Mouse (Mus musculus): Measurements from ENCODE around the gene Defb21. TPM values are rescaled to one million over a fixed set of nuclear protein-coding genes. Genes with fewer than 3 reads are reported as not detected.

Defb21 gene
- total and polyA plus RNA-seq, 3 experiments: not detected

DNA sequence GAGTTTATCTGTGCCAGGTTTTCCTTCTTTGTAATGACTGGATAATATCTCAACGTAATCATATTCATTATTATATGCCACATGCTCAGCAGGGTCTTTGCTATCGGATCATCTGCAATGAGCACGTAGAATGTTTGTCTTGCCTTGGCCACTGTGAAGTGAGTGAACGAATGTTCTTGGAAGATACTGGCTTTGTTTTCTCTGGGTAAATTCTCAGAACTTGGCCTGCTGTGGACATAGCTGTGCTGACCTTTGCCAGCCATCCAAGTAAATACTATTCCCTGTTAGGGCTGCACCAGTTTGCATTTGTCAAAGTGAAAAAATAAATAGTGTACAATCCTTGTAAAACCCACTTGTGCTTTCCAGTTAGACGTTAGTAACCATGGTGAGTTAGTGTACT is 24.4 kb upstream of the Defb21 start:
- Histone ChIP-seq H3K9ac (ENCODE audit: insufficient read depth, low read depth) (no peak overlapping the region), H3K4me3 (replicated peaks in 1 of 3; ENCODE audit: low read depth in 2 of 3, low read length in 2 of 3, poor library complexity in 1 of 3) (no peak overlapping the region), H3K27me3 (replicated peaks) (peaks cover 1% of the 10 kb centered on the region), H3K9me3 (replicated peaks; ENCODE audit: low read length) (no peaks in the 10 kb centered on the region), H3K79me2 (replicated peaks; ENCODE audit: control insufficient read depth, extremely low read depth, insufficient read depth, poor library complexity, severe bottlenecking) (no peaks in the 10 kb centered on the region), H3K4me1 (ENCODE audit: control insufficient read depth in 1 of 2, insufficient read depth in 2 of 2) (no peaks in the 10 kb centered on the region), H3K27ac (ENCODE audit: insufficient read depth, low read depth) (no peak overlapping the region), H3K4me2 (ENCODE audit: insufficient read depth, low read depth, poor library complexity, severe bottlenecking) (no peak overlapping the region), H3K36me3 (replicated peaks in 1 of 2; ENCODE audit: control insufficient read depth in 1 of 2, insufficient read depth in 1 of 2, low read length in 1 of 2) (no peaks in the 10 kb centered on the region)
- dilution Hi-C loops (cut with MboI; ENCODE audit: extremely low pct_ligation_motif_present, extremely low pct_unique_long_range_greater_than_20kb, low sequenced_read_pairs) (no loop called here), in situ Hi-C loops (cut with MboI; ENCODE audit: low pct_ligation_motif_present, low pct_unique_long_range_greater_than_20kb, low sequenced_read_pairs) (no loop called here)
- no peak for DNase-seq (ENCODE audit: extremely low read depth)
- no peak for TF ChIP-seq E2F4 (IDR thresholded peaks at IDR 0.05; ENCODE audit: insufficient replicate concordance, low read depth, low read length)
- no peak for TF ChIP-seq USF2 (conservative IDR thresholded peaks at IDR 0.05; ENCODE audit: low read depth, low read length)
- TF ChIP-seq EP300 (IDR thresholded peaks at IDR 0.05; ENCODE audit: low read length): no peak
- TF ChIP-seq POLR2A (IDR thresholded peaks at IDR 0.05; ENCODE audit: low read depth, low read length): no peak
- no peak for TF ChIP-seq SMC3 (IDR thresholded peaks at IDR 0.05; ENCODE audit: low read depth, low read length)
- no peak for TF ChIP-seq UBTF (IDR thresholded peaks at IDR 0.05; ENCODE audit: low read depth, low read length)
- no peak for TF ChIP-seq MAFK (IDR thresholded peaks at IDR 0.05; ENCODE audit: insufficient replicate concordance, low read length)
- TF ChIP-seq USF1 (IDR thresholded peaks at IDR 0.05; ENCODE audit: low read depth, low read length): no peak
- no peak for TF ChIP-seq ZKSCAN1 (IDR thresholded peaks at IDR 0.05; ENCODE audit: borderline replicate concordance, low read depth, low read length)
- no peak for TF ChIP-seq ZNF384 (IDR thresholded peaks at IDR 0.05; ENCODE audit: low read depth, low read length)
- TF ChIP-seq POLR2AphosphoS2 (IDR thresholded peaks at IDR 0.05; ENCODE audit: low read depth, low read length): no peak
- TF ChIP-seq CTCF (conservative IDR thresholded peaks at IDR 0.05 in 1 of 2, IDR thresholded peaks at IDR 0.05 in 1 of 2; ENCODE audit: low read depth in 2 of 2, low read length in 2 of 2): no peak
- no peak for TF ChIP-seq JUND (conservative IDR thresholded peaks at IDR 0.05; ENCODE audit: low read depth, low read length)
- no peak for TF ChIP-seq MXI1 (IDR thresholded peaks at IDR 0.05; ENCODE audit: low read depth, low read length)
- no peak for TF ChIP-seq MYC (IDR thresholded peaks at IDR 0.05; ENCODE audit: low read depth, low read length)
- TF ChIP-seq RCOR1 (conservative IDR thresholded peaks at IDR 0.05; ENCODE audit: low read depth, low read length): no peak

DNA sequence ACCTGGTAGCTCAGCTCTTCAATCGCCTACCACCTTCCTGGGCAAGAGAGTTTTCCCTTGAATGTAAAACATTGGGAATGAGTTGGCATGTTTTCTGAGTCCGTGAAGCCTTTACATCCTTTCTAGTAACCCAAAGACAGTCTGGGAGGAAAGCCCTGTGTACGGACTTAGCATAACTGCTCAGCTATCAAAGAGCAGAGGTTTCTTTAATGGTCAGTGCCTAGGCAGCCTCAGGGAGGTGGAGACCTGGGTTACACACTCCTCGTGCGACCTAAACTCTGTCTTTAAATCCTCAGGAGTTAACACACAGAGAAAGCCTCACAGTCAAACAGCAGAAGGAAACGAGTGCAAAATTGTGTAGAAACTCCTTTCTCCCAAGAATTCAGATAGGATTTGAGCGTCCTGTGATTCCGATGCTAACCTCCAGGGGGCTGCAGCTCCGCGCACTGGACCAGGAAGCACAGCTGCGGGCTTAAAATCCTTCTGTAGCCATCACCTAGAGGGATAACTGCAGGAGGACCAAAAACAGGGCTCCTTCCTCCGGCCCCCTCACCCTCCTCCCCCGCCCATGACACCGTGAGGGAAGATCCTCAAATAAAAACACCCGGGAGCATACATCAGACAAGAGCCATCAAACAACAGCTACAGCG is 18.6 kb upstream of the Defb21 start:
- H3K9ac ChIP-seq (ENCODE audit: insufficient read depth, low read depth): peak overlapping the region; percentile 20; the same call in 1 of the 2 replicates

More for the DNA sequence above, 18.6 kb upstream of the Defb21 start:
- dilution Hi-C loops (cut with MboI; ENCODE audit: extremely low pct_ligation_motif_present, extremely low pct_unique_long_range_greater_than_20kb, low sequenced_read_pairs): no loop called here
- Histone ChIP-seq H3K27ac (ENCODE audit: insufficient read depth, low read depth) (no peak overlapping the region), H3K9me3 (replicated peaks; ENCODE audit: low read length) (no peaks in the 10 kb centered on the region), H3K36me3 (replicated peaks in 1 of 2; ENCODE audit: control insufficient read depth in 1 of 2, insufficient read depth in 1 of 2, low read length in 1 of 2) (no peaks in the 10 kb centered on the region), H3K4me3 (replicated peaks in 1 of 3; ENCODE audit: low read depth in 2 of 3, low read length in 2 of 3, poor library complexity in 1 of 3) (no peak overlapping the region), H3K79me2 (replicated peaks; ENCODE audit: control insufficient read depth, extremely low read depth, insufficient read depth, poor library complexity, severe bottlenecking) (no peaks in the 10 kb centered on the region), H3K27me3 (replicated peaks) (peaks cover 8% of the 10 kb centered on the region), H3K4me2 (ENCODE audit: insufficient read depth, low read depth, poor library complexity, severe bottlenecking) (peak overlapping the region; percentile 42; the same call in 1 of the 2 replicates), H3K4me1 (ENCODE audit: control insufficient read depth in 1 of 2, insufficient read depth in 2 of 2) (peaks cover 0 to 19% of the 10 kb centered on the region in 2 experiments; a peak in 2 of 4 replicates)
- DNase-seq (ENCODE audit: extremely low read depth): peak; percentile 39
- in situ Hi-C loops (cut with MboI; ENCODE audit: low pct_ligation_motif_present, low pct_unique_long_range_greater_than_20kb, low sequenced_read_pairs): no loop called here
- TF ChIP-seq EP300 (IDR thresholded peaks at IDR 0.05; ENCODE audit: low read length): no peak
- peak; percentile 67 to 83 for TF ChIP-seq CTCF (conservative IDR thresholded peaks at IDR 0.05 in 1 of 2, IDR thresholded peaks at IDR 0.05 in 1 of 2; ENCODE audit: low read depth in 2 of 2, low read length in 2 of 2)
- TF ChIP-seq RAD21 (IDR thresholded peaks at IDR 0.05; ENCODE audit: low read depth, low read length): peak; percentile 68
- peak; percentile 42; the same call in 1 of the 2 replicates for TF ChIP-seq ZMIZ1 (IDR thresholded peaks at IDR 0.05; ENCODE audit: low read depth, low read length)
- TF ChIP-seq TCF12 (IDR thresholded peaks at IDR 0.05; ENCODE audit: low read depth, low read length): peak; percentile 31; the same call in 1 of the 2 replicates
- 0 out of 2 replicates have a peak, but pooled peaks have one; percentile 9 for TF ChIP-seq MEF2A (IDR thresholded peaks at IDR 0.05; ENCODE audit: borderline replicate concordance, low read depth, low read length)
- peak; percentile 44; the same call in 1 of the 2 replicates for TF ChIP-seq SIN3A (IDR thresholded peaks at IDR 0.05; ENCODE audit: low read length)
- TF ChIP-seq HCFC1 (IDR thresholded peaks at IDR 0.05; ENCODE audit: low read depth, low read length): peak; percentile 25; the same call in 1 of the 2 replicates
- no peak for TF ChIP-seq E2F4 (IDR thresholded peaks at IDR 0.05; ENCODE audit: insufficient replicate concordance, low read depth, low read length)
- peak; percentile 66 for TF ChIP-seq SMC3 (IDR thresholded peaks at IDR 0.05; ENCODE audit: low read depth, low read length)
- TF ChIP-seq MAZ (IDR thresholded peaks at IDR 0.05; ENCODE audit: low read depth, low read length): 0 out of 2 replicates have a peak, but pooled peaks have one; percentile 61
- TF ChIP-seq ELF1 (IDR thresholded peaks at IDR 0.05; ENCODE audit: low read depth, low read length): peak; percentile 84
- peak; percentile 50; the same call in 1 of the 2 replicates for TF ChIP-seq NELFE (IDR thresholded peaks at IDR 0.05; ENCODE audit: low read depth, low read length)
- no peak for TF ChIP-seq POLR2A (IDR thresholded peaks at IDR 0.05; ENCODE audit: low read depth, low read length)

Measured in CH12.LX (cell line).